Mouse (Mus musculus): Measurements from ENCODE around the gene Cdc42bpb. TPM values are rescaled to one million over a fixed set of nuclear protein-coding genes. Genes with fewer than 3 reads are reported as not detected.
A peak's percentile ranks its signal among the peaks of the same experiment; 100 is the strongest.

The Cdc42bpb gene
- polyA plus RNA-seq, 1 experiment from 2014 or later: 28.1 TPM

GRCm38 (mm10) chr12:111302018-111302345 is 75.5 kb downstream of the Cdc42bpb start:
- Histone ChIP-seq H3K4me2 (no peak overlapping the region), H3K36me3 (ENCODE audit: control insufficient read depth, insufficient read depth, low read length) (peaks cover 24% of the 10 kb centered on the region; the same call in 1 of the 2 replicates), H3K4me1 (ENCODE audit: control insufficient read depth, insufficient read depth, low read length) (no peaks in the 10 kb centered on the region), H3K27ac (ENCODE audit: low read depth, low read length) (no peak overlapping the region), H3K4me3 (ENCODE audit: low read depth, low read length) (no peak overlapping the region), H3K9me3 (ENCODE audit: control insufficient read depth, low read length) (no peaks in the 10 kb centered on the region), H3K9ac (ENCODE audit: low read length) (no peak overlapping the region), H3K27me3 (ENCODE audit: control insufficient read depth, insufficient read depth, low read length) (no peaks in the 10 kb centered on the region)
- ATAC-seq (ENCODE audit: low FRiP score) (no peak), DNase-seq (ENCODE audit: low spot score, missing footprints) (no peak)
- 94% methylated on average over 14 of the region's 14 CpGs for WGBS

GRCm38 (mm10) chr12:111301322-111302017 is 76.0 kb downstream of the Cdc42bpb start:
- no peak overlapping the region for H3K4me2 ChIP-seq
- no peak overlapping the region for H3K9ac ChIP-seq (ENCODE audit: low read length)
- H3K27me3 ChIP-seq (ENCODE audit: control insufficient read depth, insufficient read depth, low read length): no peaks in the 10 kb centered on the region
- ATAC-seq (ENCODE audit: low FRiP score) (no peak), DNase-seq (ENCODE audit: low spot score, missing footprints) (no peak)
- H3K9me3 ChIP-seq (ENCODE audit: control insufficient read depth, low read length): no peaks in the 10 kb centered on the region
- no peaks in the 10 kb centered on the region for H3K4me1 ChIP-seq (ENCODE audit: control insufficient read depth, insufficient read depth, low read length)
- no peak overlapping the region for H3K27ac ChIP-seq (ENCODE audit: low read depth, low read length)
- WGBS: 95% methylated on average over 27 of the region's 27 CpGs
- H3K36me3 ChIP-seq (ENCODE audit: control insufficient read depth, insufficient read depth, low read length): peaks cover 19% of the 10 kb centered on the region; the same call in 1 of the 2 replicates
- H3K4me3 ChIP-seq (ENCODE audit: low read depth, low read length): no peak overlapping the region

GRCm38 (mm10) chr12:111293025-111293424 is 84.5 kb downstream of the Cdc42bpb start:
- no peaks in the 10 kb centered on the region for H3K4me1 ChIP-seq (ENCODE audit: control insufficient read depth, insufficient read depth, low read length)
- H3K9ac ChIP-seq (ENCODE audit: low read length): no peak overlapping the region
- WGBS: 94% methylated on average over 12 of the region's 12 CpGs
- DNase-seq (ENCODE audit: low spot score, missing footprints): no peak
- no peaks in the 10 kb centered on the region for H3K27me3 ChIP-seq (ENCODE audit: control insufficient read depth, insufficient read depth, low read length)
- H3K4me3 ChIP-seq (ENCODE audit: low read depth, low read length): no peak overlapping the region
- no peaks in the 10 kb centered on the region for H3K9me3 ChIP-seq (ENCODE audit: control insufficient read depth, low read length)
- H3K27ac ChIP-seq (ENCODE audit: low read depth, low read length): no peak overlapping the region
- H3K4me2 ChIP-seq: no peak overlapping the region
- peaks cover 26% of the 10 kb centered on the region for H3K36me3 ChIP-seq (ENCODE audit: control insufficient read depth, insufficient read depth, low read length)
- ATAC-seq (ENCODE audit: low FRiP score): no peak

- Histone ChIP-seq H3K4me1 (ENCODE audit: control insufficient read depth, insufficient read depth, low read length) (peaks cover 3% of the 10 kb centered on the region; the same call in 1 of the 2 replicates), H3K9me3 (ENCODE audit: control insufficient read depth, low read length) (no peaks in the 10 kb centered on the region), H3K9ac (ENCODE audit: low read length) (no peak overlapping the region), H3K27ac (ENCODE audit: low read depth, low read length) (no peak overlapping the region), H3K27me3 (ENCODE audit: control insufficient read depth, insufficient read depth, low read length) (no peaks in the 10 kb centered on the region; the same call in 1 of the 2 replicates), H3K36me3 (ENCODE audit: control insufficient read depth, insufficient read depth, low read length) (no peaks in the 10 kb centered on the region), H3K4me3 (ENCODE audit: low read depth, low read length) (no peak overlapping the region), H3K4me2 (peak overlapping the region; percentile 30)
- 32% methylated on average over 10 of the region's 10 CpGs for WGBS
- ATAC-seq (ENCODE audit: low FRiP score) (no peak), DNase-seq (ENCODE audit: low spot score, missing footprints) (no peak)
Measured at GRCm38 (mm10) chr12:111284532-111284931, 93.0 kb downstream of the Cdc42bpb start.

GRCm38 (mm10) chr12:111283573-111283972 is 93.9 kb downstream of the Cdc42bpb start:
- DNase-seq (ENCODE audit: low spot score, missing footprints) (no peak), ATAC-seq (ENCODE audit: low FRiP score) (no peak)
- Histone ChIP-seq H3K9ac (ENCODE audit: low read length) (no peak overlapping the region), H3K27me3 (ENCODE audit: control insufficient read depth, insufficient read depth, low read length) (no peaks in the 10 kb centered on the region; the same call in 1 of the 2 replicates), H3K36me3 (ENCODE audit: control insufficient read depth, insufficient read depth, low read length) (no peaks in the 10 kb centered on the region), H3K4me1 (ENCODE audit: control insufficient read depth, insufficient read depth, low read length) (peaks cover 3% of the 10 kb centered on the region; the same call in 1 of the 2 replicates), H3K9me3 (ENCODE audit: control insufficient read depth, low read length) (no peaks in the 10 kb centered on the region), H3K4me2 (no peak overlapping the region), H3K4me3 (ENCODE audit: low read depth, low read length) (no peak overlapping the region), H3K27ac (ENCODE audit: low read depth, low read length) (no peak overlapping the region)
- WGBS: 77% methylated on average over 4 of the region's 4 CpGs

GRCm38 (mm10) chr12:111276371-111276770 is 101.1 kb downstream of the Cdc42bpb start:
- H3K27me3 ChIP-seq (ENCODE audit: control insufficient read depth, insufficient read depth, low read length): peaks cover 58% of the 10 kb centered on the region
- no peak overlapping the region for H3K27ac ChIP-seq (ENCODE audit: low read depth, low read length)
- ATAC-seq (ENCODE audit: low FRiP score) (no peak), DNase-seq (ENCODE audit: low spot score, missing footprints) (no peak)
- H3K4me1 ChIP-seq (ENCODE audit: control insufficient read depth, insufficient read depth, low read length): peaks cover 18% of the 10 kb centered on the region
- H3K9ac ChIP-seq (ENCODE audit: low read length): no peak overlapping the region
- no peak overlapping the region for H3K4me3 ChIP-seq (ENCODE audit: low read depth, low read length)
- no peak overlapping the region for H3K4me2 ChIP-seq
- WGBS: 51% methylated on average over 6 of the region's 6 CpGs
- no peaks in the 10 kb centered on the region for H3K9me3 ChIP-seq (ENCODE audit: control insufficient read depth, low read length)
- no peaks in the 10 kb centered on the region for H3K36me3 ChIP-seq (ENCODE audit: control insufficient read depth, insufficient read depth, low read length)

- no peak overlapping the region for H3K27ac ChIP-seq (ENCODE audit: low read depth, low read length)
- H3K4me3 ChIP-seq (ENCODE audit: low read depth, low read length): peak overlapping the region; percentile 32
- H3K4me2 ChIP-seq: peak overlapping the region; percentile 52
- peaks cover 69% of the 10 kb centered on the region for H3K27me3 ChIP-seq (ENCODE audit: control insufficient read depth, insufficient read depth, low read length)
- peak overlapping the region; percentile 24 for H3K9ac ChIP-seq (ENCODE audit: low read length)
- no peaks in the 10 kb centered on the region for H3K36me3 ChIP-seq (ENCODE audit: control insufficient read depth, insufficient read depth, low read length)
- peaks cover 18% of the 10 kb centered on the region for H3K4me1 ChIP-seq (ENCODE audit: control insufficient read depth, insufficient read depth, low read length)
- H3K9me3 ChIP-seq (ENCODE audit: control insufficient read depth, low read length): no peaks in the 10 kb centered on the region
- ATAC-seq (ENCODE audit: low FRiP score) (no peak), DNase-seq (ENCODE audit: low spot score, missing footprints) (peak; percentile 88)
- WGBS: 1% methylated on average over 58 of the region's 58 CpGs
Measured at GRCm38 (mm10) chr12:111275150-111275841, 102.2 kb downstream of the Cdc42bpb start.

GRCm38 (mm10) chr12:111274447-111275149 is 102.9 kb downstream of the Cdc42bpb start:
- no peaks in the 10 kb centered on the region for H3K9me3 ChIP-seq (ENCODE audit: control insufficient read depth, low read length)
- peak overlapping the region; percentile 52 for H3K4me2 ChIP-seq
- DNase-seq (ENCODE audit: low spot score, missing footprints) (peak; percentile 90), ATAC-seq (ENCODE audit: low FRiP score) (0 out of 2 replicates have a peak, but pooled peaks have one; percentile 26)
- no peak overlapping the region for H3K27ac ChIP-seq (ENCODE audit: low read depth, low read length)
- peak overlapping the region; percentile 32 for H3K4me3 ChIP-seq (ENCODE audit: low read depth, low read length)
- 4% methylated on average over 74 of the region's 80 CpGs for WGBS
- peak overlapping the region; percentile 24 for H3K9ac ChIP-seq (ENCODE audit: low read length)
- H3K4me1 ChIP-seq (ENCODE audit: control insufficient read depth, insufficient read depth, low read length): peaks cover 18% of the 10 kb centered on the region
- H3K27me3 ChIP-seq (ENCODE audit: control insufficient read depth, insufficient read depth, low read length): peaks cover 76% of the 10 kb centered on the region
- H3K36me3 ChIP-seq (ENCODE audit: control insufficient read depth, insufficient read depth, low read length): no peaks in the 10 kb centered on the region

GRCm38 (mm10) chr12:111274006-111274405 is 103.5 kb downstream of the Cdc42bpb start:
- H3K36me3 ChIP-seq (ENCODE audit: control insufficient read depth, insufficient read depth, low read length): no peaks in the 10 kb centered on the region
- DNase-seq (ENCODE audit: low spot score, missing footprints): peak; percentile 92
- 4% methylated on average over 28 of the region's 28 CpGs for WGBS

More at GRCm38 (mm10) chr12:111274006-111274405, 103.5 kb downstream of the Cdc42bpb start:
- ATAC-seq (ENCODE audit: low FRiP score): peak; percentile 17; the same call in 1 of the 2 replicates
- Histone ChIP-seq H3K4me3 (ENCODE audit: low read depth, low read length) (peak overlapping the region; percentile 32), H3K27me3 (ENCODE audit: control insufficient read depth, insufficient read depth, low read length) (peaks cover 78% of the 10 kb centered on the region), H3K9ac (ENCODE audit: low read length) (no peak overlapping the region), H3K9me3 (ENCODE audit: control insufficient read depth, low read length) (no peaks in the 10 kb centered on the region), H3K4me1 (ENCODE audit: control insufficient read depth, insufficient read depth, low read length) (peaks cover 18% of the 10 kb centered on the region), H3K4me2 (peak overlapping the region; percentile 52), H3K27ac (ENCODE audit: low read depth, low read length) (no peak overlapping the region)
